Mouse (Mus musculus) spleen, adult 2 months (tissue): ENCODE results near the gene Sp9. TPM values are rescaled to one million over a fixed set of nuclear protein-coding genes. Genes with fewer than 3 reads are reported as not detected.
A peak's percentile ranks its signal among the peaks of the same experiment; 100 is the strongest.

Experiments
- DNase-seq, 2 experiments: peaks; one replicate each; pipeline versions ENCODE4 v3.0.0 to v3.0.0-alpha.2; 2012 to 2021; ENCODE audit warnings: low spot score in 2 of 2, low read depth in 1 of 2
- H3K27ac ChIP-seq: fragments of 200-500 bp; 2 replicates; pipeline ENCODE4 v1.5.1; 2012; ENCODE audit warnings: low read length, inconsistent platforms; ENCODE audit not compliant: insufficient read depth
- H3K27me3 ChIP-seq: fragments of 200-500 bp; 2 replicates; pipeline ENCODE4 v1.6.1; 2012; ENCODE audit warnings: mild to moderate bottlenecking, moderate library complexity, low read length, inconsistent platforms; ENCODE audit not compliant: control insufficient read depth, insufficient read depth
- H3K36me3 ChIP-seq: fragments of 200-500 bp; 2 replicates; pipeline ENCODE4 v1.6.1; 2012; ENCODE audit warnings: mild to moderate bottlenecking, low read length, inconsistent platforms; ENCODE audit not compliant: control insufficient read depth, insufficient read depth
- H3K4me1 ChIP-seq: fragments of 200-500 bp; 2 replicates; pipeline ENCODE4 v1.6.1; 2011; ENCODE audit warnings: inconsistent platforms; ENCODE audit not compliant: control insufficient read depth, insufficient read depth, insufficient read length
- H3K4me3 ChIP-seq: fragments of 200-500 bp; 2 replicates; pipeline ENCODE4 v1.5.1; 2011; ENCODE audit warnings: mild to moderate bottlenecking, inconsistent platforms; ENCODE audit not compliant: insufficient read depth, insufficient read length; ENCODE audit errors: extremely low read depth
- CTCF ChIP-seq: fragments of 200-500 bp; IDR thresholded peaks from 2 replicates; pipeline ENCODE4 v1.5.1; 2011; ENCODE audit warnings: mild to moderate bottlenecking, inconsistent platforms; ENCODE audit not compliant: insufficient read depth, insufficient read length, insufficient replicate concordance; ENCODE audit errors: extremely low read depth
- POLR2A ChIP-seq: fragments of 200-500 bp; IDR thresholded peaks from 2 replicates; pipeline ENCODE4 v1.6.1; 2011; ENCODE audit warnings: low read depth, low read length, inconsistent platforms
- WGBS: fragments of 180-500 bp; shearing (Covaris S2); methylation state at CpG from one replicate; pipeline ENCODE4 v1.1.7; 2018; 5-methylcytosine and 5-hydroxymethylcytosine counted together
- polyA plus RNA-seq: library from polyadenylated mRNA; depleted of rRNA; stranded (reverse); fragments of >200 nt; gene quantifications from 2 replicates; pipeline ENCODE4 v1.2.3, GENCODE M21; 2012; rRNA removed

Sp9 gene
- polyA plus RNA-seq, 1 experiment: not detected

GRCm38 (mm10) chr2:73313117-73313501, 41.4 kb downstream of the Sp9 start:
- peak overlapping the region; percentile 51 for H3K4me3 ChIP-seq
- peaks cover 3% of the 10 kb centered on the region; the same call in 1 of the 2 replicates for H3K4me1 ChIP-seq
- peak overlapping the region; percentile 23; the same call in 1 of the 2 replicates for H3K27ac ChIP-seq
- no peaks in the 10 kb centered on the region for H3K27me3 ChIP-seq
- no peak for TF ChIP-seq POLR2A
- TF ChIP-seq CTCF: no peak
- H3K36me3 ChIP-seq: peaks cover 14% of the 10 kb centered on the region
- WGBS: 47% methylated on average over 14 of the region's 14 CpGs
- DNase-seq: peak; percentile 3 to 22

- H3K36me3 ChIP-seq: peaks cover 8% of the 10 kb centered on the region
- peaks cover 3% of the 10 kb centered on the region; the same call in 1 of the 2 replicates for H3K4me1 ChIP-seq
- 93% methylated on average over 3 of the region's 3 CpGs for WGBS
- H3K27ac ChIP-seq: no peak overlapping the region
- TF ChIP-seq CTCF: no peak
- no peak for TF ChIP-seq POLR2A
- DNase-seq: no peak
- no peaks in the 10 kb centered on the region for H3K27me3 ChIP-seq
- H3K4me3 ChIP-seq: no peak overlapping the region
Measured at GRCm38 (mm10) chr2:73314311-73314710, 42.6 kb downstream of the Sp9 start.

GRCm38 (mm10) chr2:73317426-73317825, 45.7 kb downstream of the Sp9 start:
- no peak for DNase-seq
- Histone ChIP-seq H3K4me1 (peaks cover 3% of the 10 kb centered on the region; the same call in 1 of the 2 replicates), H3K36me3 (no peaks in the 10 kb centered on the region), H3K4me3 (no peak overlapping the region), H3K27ac (no peak overlapping the region), H3K27me3 (no peaks in the 10 kb centered on the region)
- 98% methylated on average over 9 of the region's 9 CpGs for WGBS
- TF ChIP-seq POLR2A (no peak), CTCF (no peak)

GRCm38 (mm10) chr2:73319218-73319617, 47.5 kb downstream of the Sp9 start:
- DNase-seq: no peak
- 93% methylated on average over 5 of the region's 5 CpGs for WGBS

GRCm38 (mm10) chr2:73322991-73323390, 51.3 kb downstream of the Sp9 start:
- H3K4me1 ChIP-seq: no peaks in the 10 kb centered on the region
- no peaks in the 10 kb centered on the region for H3K27me3 ChIP-seq
- H3K27ac ChIP-seq: no peak overlapping the region
- DNase-seq: no peak
- TF ChIP-seq CTCF: no peak
- no peak for TF ChIP-seq POLR2A
- H3K4me3 ChIP-seq: no peak overlapping the region
- WGBS: 85% methylated on average over 12 of the region's 12 CpGs
- H3K36me3 ChIP-seq: no peaks in the 10 kb centered on the region

More at GRCm38 (mm10) chr2:73319218-73319617, 47.5 kb downstream of the Sp9 start:
- Histone ChIP-seq H3K27me3 (no peaks in the 10 kb centered on the region), H3K36me3 (no peaks in the 10 kb centered on the region), H3K4me1 (no peaks in the 10 kb centered on the region), H3K27ac (no peak overlapping the region), H3K4me3 (no peak overlapping the region)
- TF ChIP-seq POLR2A: no peak
- no peak for TF ChIP-seq CTCF

- H3K4me3 ChIP-seq: no peak overlapping the region
- no peaks in the 10 kb centered on the region for H3K36me3 ChIP-seq
- 93% methylated on average over 5 of the region's 5 CpGs for WGBS
- H3K27me3 ChIP-seq: no peaks in the 10 kb centered on the region
- no peak for DNase-seq
- no peak overlapping the region for H3K27ac ChIP-seq
- TF ChIP-seq POLR2A (no peak), CTCF (no peak)
- no peaks in the 10 kb centered on the region for H3K4me1 ChIP-seq
Measured at GRCm38 (mm10) chr2:73325871-73326270, 54.1 kb downstream of the Sp9 start.

Other genes with a start within 250 kb of the Sp9 start
- gene Ola1, start 53.0 kb upstream of the Sp9 start, polyA plus RNA-seq: 2.2 and 2.9 TPM in 2 replicates
- gene Scrn3, start 40.7 kb downstream of the Sp9 start, polyA plus RNA-seq: 2.3 and 2.9 TPM in 2 replicates
- 1.3 and 1.5 TPM in 2 replicates for gene Cir1, start 40.8 kb downstream of the Sp9 start, polyA plus RNA-seq
- 3.6 and 5.3 TPM in 2 replicates for gene Gpr155, start 114.6 kb downstream of the Sp9 start, polyA plus RNA-seq